Mouse (Mus musculus) stomach, postnatal 0 days (tissue): ENCODE data around the gene Bbs10.

Source experiments
- CTCF ChIP-seq: IDR thresholded peaks from 2 replicates; pipeline ENCODE4 v1.5.1; 2016; ENCODE audit warnings: antibody characterized with exemption, low read depth, mild to moderate bottlenecking, moderate library complexity
- EP300 ChIP-seq: optimal IDR thresholded peaks from 2 replicates; pipeline ENCODE3; 2016; ENCODE audit warnings: antibody characterized with exemption

GRCm38 (mm10) chr10:111301041-111301440 lies 2.6 kb downstream of the Bbs10 start:
- TF ChIP-seq CTCF (no peak), EP300 (no peak)
